Mouse (Mus musculus): ENCODE results near the gene Uspl1.

Uspl1 gene

DNA sequence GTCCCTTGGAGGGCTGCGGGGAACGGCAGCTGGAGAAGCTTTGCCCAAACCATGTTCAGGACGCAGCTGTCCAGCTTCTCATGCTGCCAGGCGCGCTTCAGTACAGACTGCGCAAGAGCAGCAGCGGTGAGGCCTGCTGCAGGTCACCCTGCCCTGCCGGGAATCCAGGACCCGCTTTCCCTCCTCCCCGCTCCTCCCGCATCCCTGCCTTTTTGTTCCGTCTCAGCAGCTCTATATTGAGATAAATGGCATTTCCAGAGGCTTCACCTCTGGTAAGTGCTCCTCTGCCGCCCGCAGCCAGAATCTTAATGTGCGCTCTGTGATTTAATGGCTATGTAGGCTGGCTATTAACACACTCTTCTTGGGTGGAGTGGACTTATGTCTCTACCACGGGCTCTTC, 74.9 kb downstream of the Uspl1 start:
- DNase-seq (ENCODE audit: low read depth): no peak

DNA sequence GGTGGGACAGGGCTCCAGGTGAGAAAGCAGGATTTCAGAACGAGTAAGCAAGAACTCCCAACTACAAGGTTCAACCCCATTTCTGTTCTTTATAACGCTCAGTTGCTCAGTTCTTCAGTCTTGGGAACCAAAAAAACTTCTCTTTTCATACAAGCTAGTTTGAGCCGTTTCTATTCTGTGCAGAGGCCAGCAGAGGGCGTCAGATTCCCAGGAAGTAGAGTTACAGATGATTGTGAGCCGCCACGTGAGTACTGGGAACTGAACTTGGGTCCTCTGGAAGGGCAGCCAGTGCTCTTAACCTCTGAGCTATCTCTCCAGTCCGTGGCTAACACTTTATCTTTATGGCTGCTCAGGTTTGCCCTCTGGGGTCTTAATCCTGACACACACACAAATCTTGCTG, 77.3 kb downstream of the Uspl1 start:
- DNase-seq (ENCODE audit: low read depth): no peak

DNA sequence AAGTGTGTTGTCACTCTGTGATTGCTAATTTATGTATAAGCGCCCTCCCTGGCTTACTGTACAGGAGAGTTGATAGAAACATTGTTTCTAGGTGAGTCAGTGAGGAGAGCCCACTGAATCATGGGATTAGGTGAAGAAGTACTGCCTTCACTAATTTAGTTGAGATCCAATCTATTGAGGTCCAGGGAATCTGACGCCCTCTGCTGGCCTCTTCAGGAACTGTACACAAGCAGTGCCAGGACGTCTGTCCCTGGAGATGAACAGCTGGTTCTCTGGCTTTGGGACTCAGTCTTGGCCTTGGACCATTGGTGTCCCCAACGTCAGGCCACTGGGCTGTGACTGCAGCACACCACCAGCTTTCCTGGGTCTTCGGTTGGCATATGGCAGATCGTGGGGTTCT, 77.7 kb downstream of the Uspl1 start:
- peak; percentile 66 for DNase-seq (ENCODE audit: low read depth)

DNA sequence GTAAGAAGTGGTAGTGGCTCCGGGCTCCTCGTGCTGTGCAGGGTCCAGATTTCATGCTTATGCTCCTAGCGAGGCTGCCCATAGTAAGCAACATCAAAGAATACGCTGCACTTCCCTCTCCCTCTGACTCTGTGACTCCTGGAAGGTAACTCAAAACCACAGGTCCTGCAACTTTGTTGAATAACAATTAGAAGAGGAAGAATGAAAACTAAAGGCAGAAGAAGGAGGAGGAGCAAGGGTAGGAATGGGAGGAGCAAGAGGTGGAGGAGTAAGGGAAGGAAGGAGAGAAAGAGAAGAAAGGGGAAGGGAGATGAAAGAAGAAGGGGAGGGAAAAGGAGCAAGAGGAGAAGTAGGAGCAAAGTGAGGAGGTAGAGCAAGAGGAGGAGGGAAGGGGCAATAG, 80.3 kb downstream of the Uspl1 start, which contains the start of gene Alox5ap:
Alox5ap (plus strand) TSS at position 363 of the 400 bp plus-strand sequence.
- no peak for DNase-seq (ENCODE audit: low read depth)

DNA sequence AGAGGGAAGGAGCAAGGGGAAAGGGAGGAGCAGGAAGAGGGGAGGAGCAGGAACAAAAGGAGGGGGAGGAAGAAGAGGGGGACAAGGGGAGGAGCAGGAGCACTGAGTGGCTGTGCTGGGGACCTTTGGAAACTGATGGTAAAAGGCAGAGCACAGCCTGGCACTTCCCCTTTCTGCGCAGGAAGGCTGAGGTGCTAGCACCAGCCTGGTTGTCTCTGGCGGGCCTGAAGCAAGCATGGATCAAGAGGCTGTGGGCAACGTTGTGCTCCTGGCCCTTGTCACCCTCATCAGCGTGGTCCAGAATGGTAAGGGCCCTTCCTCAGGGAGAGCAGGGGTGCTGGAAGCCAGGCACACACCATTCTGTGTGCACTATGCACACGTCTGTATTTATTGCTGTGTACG, 80.7 kb downstream of the Uspl1 start:
- DNase-seq (ENCODE audit: low read depth): peak; percentile 30

Measured in naive thymus-derived CD4-positive, alpha-beta T cell, adult 2 months (primary cell).